Mouse (Mus musculus): ENCODE measurements around the gene Acr. TPM values are rescaled to one million over a fixed set of nuclear protein-coding genes. Genes with fewer than 3 reads are reported as not detected.

The Acr gene
- polyA plus RNA-seq, 1 experiment: not detected

GRCm38 (mm10) chr15:89528923-89529322, 39.2 kb upstream of the Acr start:
- Histone ChIP-seq H3K4me1 (ENCODE audit: control insufficient read depth, insufficient read depth, low read length) (no peaks in the 10 kb centered on the region), H3K9me3 (replicated peaks; ENCODE audit: control insufficient read depth, insufficient read depth, low read length, poor library complexity, severe bottlenecking) (no peaks in the 10 kb centered on the region), H3K4me3 (ENCODE audit: low read depth, low read length) (no peak overlapping the region), H3K27ac (ENCODE audit: insufficient read depth, low read length) (no peak overlapping the region), H3K36me3 (ENCODE audit: control insufficient read depth, insufficient read depth, low read length, poor library complexity, severe bottlenecking) (no peaks in the 10 kb centered on the region), H3K9ac (ENCODE audit: low read depth, poor library complexity, severe bottlenecking) (no peak overlapping the region), H3K27me3 (ENCODE audit: control insufficient read depth, insufficient read depth, low read length, poor library complexity, severe bottlenecking) (peaks cover 5% of the 10 kb centered on the region)
- TF ChIP-seq EP300 (IDR thresholded peaks at IDR 0.05; ENCODE audit: insufficient read depth, low read depth, low read length) (no peak), CTCF (IDR thresholded peaks at IDR 0.05; ENCODE audit: low read depth, low read length) (no peak), POLR2A (IDR thresholded peaks at IDR 0.05; ENCODE audit: insufficient read depth, low read length) (no peak)

GRCm38 (mm10) chr15:89530336-89530735, 37.8 kb upstream of the Acr start:
- H3K27ac ChIP-seq (ENCODE audit: insufficient read depth, low read length): no peak overlapping the region
- TF ChIP-seq CTCF (IDR thresholded peaks at IDR 0.05; ENCODE audit: low read depth, low read length) (peak; percentile 78), POLR2A (IDR thresholded peaks at IDR 0.05; ENCODE audit: insufficient read depth, low read length) (no peak), EP300 (IDR thresholded peaks at IDR 0.05; ENCODE audit: insufficient read depth, low read depth, low read length) (no peak)
- no peak overlapping the region for H3K4me3 ChIP-seq (ENCODE audit: low read depth, low read length)
- H3K36me3 ChIP-seq (ENCODE audit: control insufficient read depth, insufficient read depth, low read length, poor library complexity, severe bottlenecking): no peaks in the 10 kb centered on the region
- H3K4me1 ChIP-seq (ENCODE audit: control insufficient read depth, insufficient read depth, low read length): no peaks in the 10 kb centered on the region
- no peaks in the 10 kb centered on the region for H3K9me3 ChIP-seq (replicated peaks; ENCODE audit: control insufficient read depth, insufficient read depth, low read length, poor library complexity, severe bottlenecking)
- H3K9ac ChIP-seq (ENCODE audit: low read depth, poor library complexity, severe bottlenecking): no peak overlapping the region
- H3K27me3 ChIP-seq (ENCODE audit: control insufficient read depth, insufficient read depth, low read length, poor library complexity, severe bottlenecking): no peaks in the 10 kb centered on the region

DNA sequence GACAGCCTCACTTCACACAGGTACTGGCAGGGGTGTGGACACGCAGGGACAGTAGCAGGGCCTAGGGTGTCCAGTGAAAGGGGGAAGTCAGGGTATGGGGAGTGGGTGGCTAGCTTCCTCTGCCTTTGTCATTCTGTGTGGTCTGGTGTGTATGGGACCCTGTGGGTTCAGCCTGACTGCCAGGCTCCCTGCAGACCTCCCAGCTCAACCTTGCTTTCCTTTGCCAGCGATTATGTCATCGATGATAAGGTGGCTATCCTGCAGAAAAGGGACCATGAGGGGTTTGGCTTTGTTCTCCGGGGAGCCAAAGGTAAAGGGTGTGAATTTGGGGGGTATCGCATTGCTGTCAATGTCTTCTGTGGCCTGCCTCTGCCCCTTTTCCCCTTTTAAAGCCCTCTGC, 36.7 kb upstream of the Acr start:
- Histone ChIP-seq H3K9me3 (replicated peaks; ENCODE audit: control insufficient read depth, insufficient read depth, low read length, poor library complexity, severe bottlenecking) (no peaks in the 10 kb centered on the region), H3K36me3 (ENCODE audit: control insufficient read depth, insufficient read depth, low read length, poor library complexity, severe bottlenecking) (no peaks in the 10 kb centered on the region), H3K4me1 (ENCODE audit: control insufficient read depth, insufficient read depth, low read length) (no peaks in the 10 kb centered on the region), H3K4me3 (ENCODE audit: low read depth, low read length) (no peak overlapping the region), H3K27me3 (ENCODE audit: control insufficient read depth, insufficient read depth, low read length, poor library complexity, severe bottlenecking) (no peaks in the 10 kb centered on the region), H3K27ac (ENCODE audit: insufficient read depth, low read length) (no peak overlapping the region), H3K9ac (ENCODE audit: low read depth, poor library complexity, severe bottlenecking) (no peak overlapping the region)
- no peak for TF ChIP-seq CTCF (IDR thresholded peaks at IDR 0.05; ENCODE audit: low read depth, low read length)
- TF ChIP-seq EP300 (IDR thresholded peaks at IDR 0.05; ENCODE audit: insufficient read depth, low read depth, low read length): no peak
- TF ChIP-seq POLR2A (IDR thresholded peaks at IDR 0.05; ENCODE audit: insufficient read depth, low read length): no peak

- no peak for TF ChIP-seq EP300 (IDR thresholded peaks at IDR 0.05; ENCODE audit: insufficient read depth, low read depth, low read length)
- TF ChIP-seq CTCF (IDR thresholded peaks at IDR 0.05; ENCODE audit: low read depth, low read length): no peak
- TF ChIP-seq POLR2A (IDR thresholded peaks at IDR 0.05; ENCODE audit: insufficient read depth, low read length): no peak
- Histone ChIP-seq H3K27ac (ENCODE audit: insufficient read depth, low read length) (no peak overlapping the region), H3K36me3 (ENCODE audit: control insufficient read depth, insufficient read depth, low read length, poor library complexity, severe bottlenecking) (no peaks in the 10 kb centered on the region), H3K9me3 (replicated peaks; ENCODE audit: control insufficient read depth, insufficient read depth, low read length, poor library complexity, severe bottlenecking) (no peaks in the 10 kb centered on the region), H3K4me3 (ENCODE audit: low read depth, low read length) (peak overlapping the region; percentile 32), H3K4me1 (ENCODE audit: control insufficient read depth, insufficient read depth, low read length) (no peaks in the 10 kb centered on the region), H3K9ac (ENCODE audit: low read depth, poor library complexity, severe bottlenecking) (peak overlapping the region; percentile 13; the same call in 1 of the 2 replicates), H3K27me3 (ENCODE audit: control insufficient read depth, insufficient read depth, low read length, poor library complexity, severe bottlenecking) (no peaks in the 10 kb centered on the region)
Measured at GRCm38 (mm10) chr15:89532026-89532923, 35.9 kb upstream of the Acr start.

DNA sequence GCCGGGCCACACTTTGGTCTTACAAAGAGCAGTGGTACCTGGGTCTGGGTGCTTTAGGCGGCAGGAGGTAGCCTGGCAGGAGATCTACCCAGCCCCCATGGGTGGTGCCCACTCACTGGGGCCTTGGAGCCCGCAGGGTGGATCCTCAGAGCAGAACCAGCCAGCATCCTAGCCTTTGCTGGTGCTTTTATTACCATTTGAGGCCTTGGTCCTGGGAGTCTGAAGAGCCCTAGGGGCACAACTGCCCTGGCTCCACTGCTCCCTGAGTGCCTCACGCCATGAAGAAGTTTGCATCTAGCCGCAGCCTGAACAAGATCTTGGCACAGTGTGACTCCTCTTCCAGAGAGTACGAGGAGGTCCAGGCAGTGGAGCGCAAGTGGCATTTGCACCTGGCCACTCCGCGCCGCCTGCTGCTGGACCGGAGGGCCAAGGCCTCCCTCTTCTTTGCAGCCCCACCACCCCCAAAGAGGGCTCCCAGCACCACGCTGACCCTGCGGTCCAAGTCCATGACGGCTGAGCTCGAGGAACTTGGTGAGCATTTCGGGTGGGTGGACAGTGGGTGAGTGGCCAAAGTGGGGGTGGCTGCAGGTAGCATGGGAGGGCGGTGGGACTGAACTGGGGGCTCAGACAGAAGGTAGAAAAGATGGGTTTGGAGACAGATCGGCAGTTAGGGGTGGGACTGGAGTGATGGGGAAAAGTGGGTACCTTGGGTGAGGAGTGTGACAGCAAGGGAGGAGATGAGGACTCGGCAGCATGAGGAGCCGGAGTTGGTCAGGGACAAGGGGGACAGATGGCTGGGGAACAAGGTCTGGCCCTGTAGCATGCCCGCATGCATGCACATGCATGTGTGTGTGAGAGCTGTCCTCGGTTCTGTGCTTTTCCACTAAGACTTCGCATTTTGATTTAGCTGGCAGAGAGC, 34.9 kb upstream of the Acr start:
- no peaks in the 10 kb centered on the region for H3K9me3 ChIP-seq (replicated peaks; ENCODE audit: control insufficient read depth, insufficient read depth, low read length, poor library complexity, severe bottlenecking)
- no peak overlapping the region for H3K27ac ChIP-seq (ENCODE audit: insufficient read depth, low read length)
- H3K36me3 ChIP-seq (ENCODE audit: control insufficient read depth, insufficient read depth, low read length, poor library complexity, severe bottlenecking): no peaks in the 10 kb centered on the region
- no peak for TF ChIP-seq EP300 (IDR thresholded peaks at IDR 0.05; ENCODE audit: insufficient read depth, low read depth, low read length)
- no peak for TF ChIP-seq CTCF (IDR thresholded peaks at IDR 0.05; ENCODE audit: low read depth, low read length)
- TF ChIP-seq POLR2A (IDR thresholded peaks at IDR 0.05; ENCODE audit: insufficient read depth, low read length): no peak
- H3K4me1 ChIP-seq (ENCODE audit: control insufficient read depth, insufficient read depth, low read length): no peaks in the 10 kb centered on the region
- peak overlapping the region; percentile 32 for H3K4me3 ChIP-seq (ENCODE audit: low read depth, low read length)
- no peaks in the 10 kb centered on the region for H3K27me3 ChIP-seq (ENCODE audit: control insufficient read depth, insufficient read depth, low read length, poor library complexity, severe bottlenecking)
- H3K9ac ChIP-seq (ENCODE audit: low read depth, poor library complexity, severe bottlenecking): peak overlapping the region; percentile 13; the same call in 1 of the 2 replicates
